Mouse (Mus musculus) megakaryocyte, embryonic 14.5 days (primary cell): ENCODE data around the gene Gm20388.

ENCODE experiments used
- FLI1 ChIP-seq: IDR thresholded peaks from 2 replicates; pipeline ENCODE4 v1.6.1; 2012; ENCODE audit warnings: low read length, inconsistent platforms, mixed read lengths
- GATA1 ChIP-seq: IDR thresholded peaks from 3 replicates; pipeline ENCODE4 v1.6.1; 2012; ENCODE audit warnings: mixed read lengths, low read length, inconsistent platforms, borderline replicate concordance

DNA sequence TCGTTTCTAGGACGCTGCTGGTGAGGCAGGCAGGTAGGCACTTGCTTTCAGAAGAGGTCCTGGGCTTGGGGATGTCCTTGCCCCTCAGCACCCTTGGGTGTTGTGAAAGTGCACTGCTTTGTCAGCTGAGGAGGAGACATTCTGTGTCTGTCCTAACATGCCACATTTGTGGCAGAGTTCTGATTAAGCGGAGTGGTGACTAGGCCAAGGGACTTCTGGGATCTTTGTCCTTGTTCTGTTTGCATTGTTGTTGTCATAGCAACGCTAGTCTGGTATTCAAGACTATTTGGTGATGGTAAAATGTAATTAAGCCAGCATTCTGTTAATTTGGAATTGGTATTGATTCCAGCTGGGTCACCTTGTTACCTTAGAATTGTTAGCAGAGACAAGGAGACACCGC is 2093.5 kb downstream of the Gm20388 start:
- TF ChIP-seq GATA1 (no peak), FLI1 (no peak)
